Mouse (Mus musculus) stomach, embryonic 14.5 days (tissue): ENCODE measurements at regions not wholly inside any gene's neighbourhood (a gene's known extent, or its start where the extent isn't known, plus 50 kb on each side); places are given as distances from the start of the nearest gene placed in this dataset.

ENCODE experiments used
- ATAC-seq: fragments of 200-750 bp; cut with Nextera tagmentation; 2 replicates; pipeline ENCODE4 v1.8.0; 2017; ENCODE audit warnings: low read depth, moderate TSS enrichment; ENCODE audit not compliant: insufficient number of reproducible peaks, insufficient read depth, low FRiP score
- H3K27ac ChIP-seq: fragments of 300-500 bp; sonication (generic); 2 replicates; pipeline ENCODE4 v1.5.1; 2014; ENCODE audit warnings: mild to moderate bottlenecking, low read length, moderate library complexity, mixed read lengths
- H3K27me3 ChIP-seq: fragments of 300-500 bp; sonication (generic); 2 replicates; pipeline ENCODE4 v1.6.1; 2014; ENCODE audit warnings: low read length, control low read depth, mixed read lengths; ENCODE audit not compliant: control insufficient read depth, insufficient read depth
- H3K36me3 ChIP-seq: fragments of 300-500 bp; sonication (generic); 2 replicates; pipeline ENCODE4 v1.6.1; 2014; ENCODE audit warnings: mild to moderate bottlenecking, control low read depth, low read length, moderate library complexity, mixed read lengths; ENCODE audit not compliant: control insufficient read depth, insufficient read depth
- H3K4me1 ChIP-seq: fragments of 300-500 bp; sonication (generic); 2 replicates; pipeline ENCODE4 v1.6.1; 2014; ENCODE audit warnings: low read length, control low read depth, mixed read lengths; ENCODE audit not compliant: control insufficient read depth, insufficient read depth
- H3K4me2 ChIP-seq: fragments of 300-500 bp; sonication (generic); replicated peaks from 2 replicates; pipeline ENCODE4 v1.6.1; 2014; ENCODE audit warnings: low read depth, low read length, control low read depth
- H3K4me3 ChIP-seq: fragments of 300-500 bp; sonication (generic); 2 replicates; pipeline ENCODE4 v1.5.1; 2014; ENCODE audit warnings: low read depth, low read length, control low read depth
- H3K9ac ChIP-seq: fragments of 300-500 bp; sonication (generic); replicated peaks from 2 replicates; pipeline ENCODE4 v1.6.1; 2014; ENCODE audit warnings: low read depth, mild to moderate bottlenecking, control low read depth, low read length, moderate library complexity, mixed read lengths
- H3K9me3 ChIP-seq: fragments of 300-500 bp; sonication (generic); 2 replicates; pipeline ENCODE4 v1.6.1; 2016; ENCODE audit warnings: low read depth, low read length, control low read depth; ENCODE audit not compliant: control insufficient read depth
- WGBS: fragments of 180-500 bp; shearing (Covaris S2); extraction: QIAGEN DNeasy Blood & Tissue Kit; methylation state at CpG from one replicate; pipeline ENCODE4 v1.1.7; 2014; 5-methylcytosine and 5-hydroxymethylcytosine counted together

- no peak overlapping the region for H3K27ac ChIP-seq
- H3K4me3 ChIP-seq = no peak overlapping the region
- WGBS = 89% methylated on average over 1 of the region's 1 CpGs
- H3K9ac ChIP-seq = no peak overlapping the region
- no peaks in the 10 kb centered on the region for H3K9me3 ChIP-seq
- no peaks in the 10 kb centered on the region for H3K36me3 ChIP-seq
- H3K4me1 ChIP-seq = no peaks in the 10 kb centered on the region
- H3K4me2 ChIP-seq = no peak overlapping the region
- no peaks in the 10 kb centered on the region for H3K27me3 ChIP-seq
- ATAC-seq = no peak
These were observed 166.0 kb downstream of the Calcrl start for GRCm38 (mm10) chr2:84259222-84259621.

GRCm38 (mm10) chr2:84260701-84261100 lies 164.5 kb downstream of the Calcrl start:
- no peak overlapping the region for H3K4me3 ChIP-seq
- H3K4me1 ChIP-seq = no peaks in the 10 kb centered on the region
- no peak for ATAC-seq
- no peaks in the 10 kb centered on the region for H3K9me3 ChIP-seq
- H3K27me3 ChIP-seq = no peaks in the 10 kb centered on the region
- H3K9ac ChIP-seq = no peak overlapping the region
- H3K4me2 ChIP-seq = no peak overlapping the region
- no peaks in the 10 kb centered on the region for H3K36me3 ChIP-seq
- H3K27ac ChIP-seq = no peak overlapping the region
- WGBS = 63% methylated on average over 4 of the region's 4 CpGs

GRCm38 (mm10) chr2:84261481-84261880 lies 163.7 kb downstream of the Calcrl start:
- Histone ChIP-seq H3K4me3 (no peak overlapping the region), H3K27me3 (no peaks in the 10 kb centered on the region), H3K9ac (no peak overlapping the region), H3K4me2 (no peak overlapping the region), H3K36me3 (no peaks in the 10 kb centered on the region), H3K4me1 (no peaks in the 10 kb centered on the region), H3K9me3 (no peaks in the 10 kb centered on the region), H3K27ac (no peak overlapping the region)
- WGBS = 89% methylated on average over 5 of the region's 5 CpGs
- ATAC-seq = no peak

- Histone ChIP-seq H3K27me3 (no peaks in the 10 kb centered on the region), H3K4me1 (no peaks in the 10 kb centered on the region), H3K9ac (no peak overlapping the region), H3K27ac (no peak overlapping the region), H3K4me3 (no peak overlapping the region), H3K4me2 (no peak overlapping the region), H3K36me3 (no peaks in the 10 kb centered on the region), H3K9me3 (no peaks in the 10 kb centered on the region)
- no peak for ATAC-seq
- WGBS = 71% methylated on average over 2 of the region's 2 CpGs
These were observed 160.7 kb downstream of the Calcrl start for GRCm38 (mm10) chr2:84264485-84264884.

GRCm38 (mm10) chr2:84265002-84265401 lies 160.2 kb downstream of the Calcrl start:
- no peaks in the 10 kb centered on the region for H3K27me3 ChIP-seq
- no peak overlapping the region for H3K4me2 ChIP-seq
- no peak for ATAC-seq

GRCm38 (mm10) chr2:84266158-84266557 lies 159.1 kb downstream of the Calcrl start:
- Histone ChIP-seq H3K9me3 (no peaks in the 10 kb centered on the region), H3K9ac (no peak overlapping the region), H3K36me3 (no peaks in the 10 kb centered on the region), H3K4me3 (no peak overlapping the region), H3K27me3 (no peaks in the 10 kb centered on the region), H3K4me1 (no peaks in the 10 kb centered on the region), H3K27ac (no peak overlapping the region), H3K4me2 (no peak overlapping the region)
- no peak for ATAC-seq
- 12% methylated on average over 4 of the region's 4 CpGs for WGBS

More at GRCm38 (mm10) chr2:84265002-84265401, 160.2 kb downstream of the Calcrl start:
- Histone ChIP-seq H3K9me3 (no peaks in the 10 kb centered on the region), H3K36me3 (no peaks in the 10 kb centered on the region), H3K27ac (no peak overlapping the region), H3K4me3 (no peak overlapping the region), H3K9ac (no peak overlapping the region), H3K4me1 (no peaks in the 10 kb centered on the region)

- no peak overlapping the region for H3K4me3 ChIP-seq
- ATAC-seq = no peak
These were observed 158.2 kb downstream of the Calcrl start for GRCm38 (mm10) chr2:84266883-84267554.

GRCm38 (mm10) chr2:84274038-84274724 lies 151.0 kb downstream of the Calcrl start:
- Histone ChIP-seq H3K9ac (no peak overlapping the region), H3K4me3 (no peak overlapping the region), H3K4me2 (no peak overlapping the region), H3K4me1 (no peaks in the 10 kb centered on the region), H3K27ac (0 out of 2 replicates have a peak overlapping the region, but pooled peaks have one; percentile 10), H3K9me3 (no peaks in the 10 kb centered on the region), H3K36me3 (no peaks in the 10 kb centered on the region), H3K27me3 (no peaks in the 10 kb centered on the region)
- 57% methylated on average over 6 of the region's 6 CpGs for WGBS
- no peak for ATAC-seq

More at GRCm38 (mm10) chr2:84266883-84267554, 158.2 kb downstream of the Calcrl start:
- Histone ChIP-seq H3K4me2 (no peak overlapping the region), H3K4me1 (no peaks in the 10 kb centered on the region), H3K27ac (no peak overlapping the region), H3K9me3 (no peaks in the 10 kb centered on the region), H3K36me3 (no peaks in the 10 kb centered on the region), H3K9ac (no peak overlapping the region), H3K27me3 (no peaks in the 10 kb centered on the region)
- 48% methylated on average over 6 of the region's 6 CpGs for WGBS
